Mouse (Mus musculus): ENCODE data around the gene Emc1. TPM values are rescaled to one million over a fixed set of nuclear protein-coding genes. Genes with fewer than 3 reads are reported as not detected.
"Not testable (repeated sequence)": the region's sequence is repeated elsewhere in the genome, so short reads cannot be mapped to it uniquely, and the experiment has no call there.

Emc1 gene
- polyA plus RNA-seq, 3 experiments from 2014 or later: 19.5 to 25.3 (median 24.8) TPM

- ATAC-seq: no peak
Measured at GRCm38 (mm10) chr4:139360761-139361548, 8.6 kb downstream of the Emc1 start.

GRCm38 (mm10) chr4:139367336-139367735 is 14.9 kb downstream of the Emc1 start:
- no peak for ATAC-seq

GRCm38 (mm10) chr4:139368038-139368437 is 15.7 kb downstream of the Emc1 start:
- ATAC-seq: no peak

DNA sequence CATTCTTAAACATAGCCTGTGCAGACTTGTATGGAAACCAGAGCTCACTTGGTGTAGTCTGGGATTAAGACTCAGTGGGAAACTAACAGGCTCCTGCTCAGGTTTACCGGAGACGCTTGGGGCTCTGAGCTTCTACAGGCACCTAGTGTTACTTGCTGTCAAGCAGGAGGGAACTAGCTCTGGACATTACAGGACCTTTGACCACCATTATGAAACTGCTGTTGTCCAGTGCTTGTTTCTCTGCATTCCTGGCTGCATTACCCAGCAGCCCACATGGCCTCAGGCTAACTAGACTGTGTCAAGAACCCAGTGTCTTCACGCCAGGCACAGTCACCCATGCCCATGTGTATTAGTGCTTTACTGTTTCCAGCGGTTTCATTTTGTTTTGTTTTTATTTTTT is 20.7 kb downstream of the Emc1 start:
- no peak for ATAC-seq

DNA sequence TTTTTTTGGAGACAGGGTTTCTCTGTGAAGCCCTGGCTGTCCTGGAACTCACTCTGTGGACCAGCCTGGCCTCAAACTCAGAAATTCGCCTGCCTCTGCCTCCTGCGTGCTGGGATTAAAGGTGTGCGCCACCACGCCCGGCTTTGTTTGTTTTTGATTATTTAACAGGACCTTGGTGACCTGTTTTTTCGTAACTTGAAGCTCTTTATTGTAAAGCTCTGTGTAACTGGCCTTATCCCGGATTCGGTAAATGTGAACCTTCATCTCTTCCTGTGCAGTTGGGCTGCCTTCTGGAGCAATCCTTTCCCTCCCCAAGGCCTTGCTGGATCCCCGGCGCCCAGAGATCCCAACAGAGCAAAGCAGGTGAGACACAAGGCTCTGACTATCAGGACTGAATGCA is 21.1 kb downstream of the Emc1 start:
- ATAC-seq: no peak

DNA sequence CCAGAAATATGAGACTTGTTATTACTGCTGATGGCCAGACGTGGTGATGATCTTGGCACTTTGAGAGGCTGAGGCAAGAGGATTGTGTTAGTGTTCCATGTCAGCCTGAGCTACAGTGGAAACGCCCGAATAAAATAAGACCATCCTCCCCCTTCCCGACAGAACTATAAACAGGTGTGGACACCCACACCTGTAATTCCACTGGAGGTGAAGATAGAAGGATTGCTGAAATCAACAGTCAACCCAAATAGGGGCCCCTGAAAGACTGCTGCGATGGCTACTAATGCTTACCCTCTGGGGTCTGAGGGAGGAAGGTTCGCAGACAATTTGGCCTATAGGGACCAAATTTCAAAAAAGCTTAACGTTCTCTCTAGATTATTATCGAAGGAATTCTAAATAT is 27.3 kb downstream of the Emc1 start:
- no peak for ATAC-seq

DNA sequence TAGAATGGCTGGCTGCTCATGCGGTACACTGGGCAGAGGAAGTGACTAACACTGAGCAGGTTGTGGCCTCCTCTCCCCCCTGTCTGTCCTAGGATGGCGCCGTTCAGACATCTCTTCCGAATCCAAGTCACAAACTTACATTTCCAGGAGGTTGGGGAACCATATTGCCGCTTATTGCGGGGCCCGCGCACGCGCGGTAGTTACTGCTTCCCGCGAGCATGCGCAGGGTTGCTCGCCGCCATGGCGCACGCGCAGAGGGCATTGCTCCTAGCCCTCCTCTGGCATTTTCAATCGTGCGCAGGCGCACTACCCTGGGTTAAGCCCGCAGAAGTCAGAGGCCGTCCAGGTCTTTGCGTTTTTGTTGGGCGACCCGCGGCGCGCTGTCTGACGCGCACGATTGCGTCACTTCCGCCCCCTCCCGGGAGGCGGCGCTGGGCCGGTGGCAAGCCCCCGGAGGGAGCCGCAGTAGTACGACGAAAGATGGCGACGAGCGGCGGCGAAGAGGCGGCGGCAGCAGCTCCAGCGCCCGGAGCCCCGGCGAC is 27.9 kb downstream of the Emc1 start:
- peak; percentile 94 for ATAC-seq

DNA sequence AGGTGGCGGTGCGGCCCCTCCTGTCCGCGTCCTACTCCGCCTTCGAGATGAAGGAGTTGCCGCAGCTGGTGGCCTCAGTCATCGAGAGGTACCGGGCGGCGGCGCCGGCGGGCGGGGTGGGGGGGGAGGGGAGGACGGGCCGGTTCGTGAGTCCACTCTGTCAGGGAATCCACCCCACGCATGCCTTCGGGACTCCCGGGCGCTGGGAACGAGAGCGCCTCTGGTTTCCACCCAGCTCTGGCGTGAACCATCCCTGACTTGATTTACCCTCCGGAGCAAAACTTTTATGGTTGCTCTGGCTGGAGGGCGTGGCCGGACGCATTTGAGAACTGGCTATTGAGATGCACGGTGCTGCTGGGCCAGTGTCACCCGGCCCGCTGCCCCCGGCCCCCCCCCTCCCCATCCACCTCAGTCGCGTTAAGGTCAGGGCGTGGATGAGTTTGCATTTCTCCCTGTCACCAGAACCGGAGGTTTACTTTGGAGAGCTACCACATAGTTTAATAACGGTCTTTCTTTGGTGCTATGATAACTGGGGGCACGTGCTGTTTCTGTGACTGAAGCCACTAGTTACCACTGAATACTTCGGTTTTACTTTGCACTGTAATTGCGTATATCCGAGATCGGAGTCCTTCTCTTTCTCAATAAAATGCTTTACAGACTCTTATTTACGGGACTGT is 28.5 kb downstream of the Emc1 start:
- no peak for ATAC-seq

DNA sequence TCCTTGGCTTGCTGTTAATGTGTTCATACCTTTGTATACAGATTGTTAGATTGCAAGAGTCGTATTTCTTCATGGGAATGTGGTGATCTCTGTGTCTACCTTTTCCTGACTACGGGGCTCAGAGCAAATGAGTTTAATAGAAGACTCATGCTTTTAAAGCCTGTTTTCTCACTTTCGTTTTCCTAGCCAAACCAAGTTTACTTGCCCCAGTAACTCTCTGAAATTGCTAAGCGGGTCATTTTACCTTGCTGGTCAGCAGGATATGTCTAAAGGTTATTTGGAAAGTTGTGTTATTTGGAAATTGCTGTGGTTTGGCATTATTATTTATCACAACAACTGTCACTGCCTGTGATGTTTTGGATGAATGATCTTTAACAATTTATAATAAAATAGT is 29.1 kb downstream of the Emc1 start:
- no peak for ATAC-seq

GRCm38 (mm10) chr4:139382231-139382630 is 29.8 kb downstream of the Emc1 start:
- ATAC-seq: no peak

GRCm38 (mm10) chr4:139385841-139386240 is 33.5 kb downstream of the Emc1 start:
- ATAC-seq: not testable (repeated sequence)

GRCm38 (mm10) chr4:139386869-139387319 is 34.5 kb downstream of the Emc1 start:
- ATAC-seq: no peak

DNA sequence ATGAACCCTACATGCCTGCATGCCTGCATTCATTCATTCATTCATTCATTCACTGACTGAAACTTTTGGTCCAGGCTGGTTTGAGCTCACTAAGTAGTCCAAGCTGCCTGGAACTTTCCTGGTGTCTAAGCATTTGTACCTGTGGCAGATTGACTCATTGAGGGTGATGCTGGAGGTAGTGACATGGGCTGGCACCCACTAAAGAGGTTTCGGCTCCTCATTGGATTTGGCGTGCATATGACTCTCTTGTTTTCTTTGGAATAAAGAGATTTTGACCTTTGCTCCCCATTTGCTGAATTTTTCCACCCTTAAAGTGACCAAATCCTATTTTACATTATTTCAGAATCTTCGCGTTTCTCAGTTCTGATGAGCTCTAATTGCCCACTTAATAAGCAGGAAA is 37.2 kb downstream of the Emc1 start:
- no peak for ATAC-seq

DNA sequence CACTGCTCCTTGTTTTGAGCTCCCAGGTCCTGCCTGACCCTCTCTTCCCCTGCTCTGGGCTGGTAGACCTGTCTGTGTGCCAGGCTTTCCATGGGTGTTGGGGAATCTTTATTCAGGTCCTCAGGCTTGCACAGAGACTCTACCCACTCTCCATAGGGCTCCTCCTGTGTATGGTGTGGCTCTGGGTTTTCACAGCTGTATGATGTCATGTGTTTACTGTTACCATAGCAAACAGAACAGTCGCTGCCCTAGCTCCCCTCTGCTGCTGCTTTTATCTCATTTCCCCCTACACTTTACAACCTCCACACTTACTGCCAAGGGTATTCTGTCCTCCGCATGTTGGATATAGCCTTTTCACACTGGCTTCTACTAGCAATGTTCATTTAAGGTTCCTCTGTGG is 43.0 kb downstream of the Emc1 start:
- ATAC-seq: no peak

DNA sequence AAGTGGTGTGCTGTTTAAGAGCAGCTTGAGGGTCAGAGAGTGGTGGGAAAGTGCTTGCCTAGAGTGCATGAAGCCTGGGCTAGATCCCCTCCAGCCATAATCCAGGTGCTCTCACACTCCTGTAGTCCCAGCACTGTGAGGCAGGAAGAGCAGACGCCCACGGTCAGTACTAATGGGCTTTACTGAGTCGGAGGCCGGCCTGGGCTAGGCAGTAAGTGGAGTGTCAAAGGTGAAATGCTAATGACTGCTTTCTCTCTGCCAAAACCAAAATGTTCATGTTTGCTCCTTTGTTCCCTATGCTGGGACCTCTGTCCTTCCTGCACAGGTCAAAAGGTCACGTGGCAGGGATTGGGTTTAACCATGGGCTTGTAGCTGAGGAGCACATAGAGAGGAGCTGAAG is 48.1 kb downstream of the Emc1 start:
- no peak for ATAC-seq

- ATAC-seq: no peak
Measured at GRCm38 (mm10) chr4:139403214-139403613, 50.8 kb downstream of the Emc1 start.

- ATAC-seq: no peak
Measured at GRCm38 (mm10) chr4:139411351-139411750, 59.0 kb downstream of the Emc1 start.

DNA sequence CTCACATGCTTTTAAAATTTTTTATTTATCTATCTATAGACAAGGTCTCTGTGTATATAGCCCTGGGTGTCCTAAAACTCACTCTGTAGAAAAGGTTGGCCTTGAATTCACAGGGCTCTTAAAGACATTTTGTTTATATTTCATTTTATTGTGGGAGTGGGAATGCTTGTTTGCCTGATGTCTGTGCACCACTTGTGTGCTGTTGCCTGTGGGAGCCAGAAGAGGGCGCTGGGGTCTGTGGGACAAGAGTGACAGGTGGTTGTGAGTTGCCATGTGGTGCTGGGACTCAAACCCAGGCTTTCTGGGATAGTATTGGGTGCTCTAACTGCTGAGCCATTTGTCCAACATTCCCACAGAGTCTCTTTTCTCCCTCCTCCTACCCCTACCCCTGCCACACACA is 65.5 kb downstream of the Emc1 start:
- ATAC-seq: no peak

GRCm38 (mm10) chr4:139421621-139422020 is 69.2 kb downstream of the Emc1 start:
- no peak for ATAC-seq

DNA sequence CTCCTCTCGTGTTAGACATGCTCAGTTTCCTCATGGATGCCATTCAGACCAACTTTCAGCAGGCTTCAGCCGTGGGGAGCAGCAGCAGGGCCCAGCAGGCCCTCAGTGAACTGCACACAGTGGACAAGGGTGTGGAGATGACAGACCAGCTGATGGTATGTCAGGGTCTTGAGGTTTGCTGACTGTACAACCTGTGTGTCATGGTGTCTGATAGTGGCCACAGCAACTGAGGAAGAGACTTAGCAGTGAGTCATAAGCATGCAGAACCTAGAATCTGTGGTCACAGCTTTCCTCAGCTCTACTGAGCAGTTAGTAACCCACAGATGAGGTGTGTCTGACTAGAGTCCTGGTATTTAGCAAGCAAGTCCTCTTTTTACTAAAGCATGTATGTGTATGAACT is 70.0 kb downstream of the Emc1 start:
- ATAC-seq: no peak

GRCm38 (mm10) chr4:139423270-139423669 is 70.9 kb downstream of the Emc1 start:
- no peak for ATAC-seq

Measured in inflammation-experienced regulatory T-cells, adult 6 months (primary cell).